Mouse (Mus musculus): ENCODE data around the gene Heg1.

Gene Heg1

DNA sequence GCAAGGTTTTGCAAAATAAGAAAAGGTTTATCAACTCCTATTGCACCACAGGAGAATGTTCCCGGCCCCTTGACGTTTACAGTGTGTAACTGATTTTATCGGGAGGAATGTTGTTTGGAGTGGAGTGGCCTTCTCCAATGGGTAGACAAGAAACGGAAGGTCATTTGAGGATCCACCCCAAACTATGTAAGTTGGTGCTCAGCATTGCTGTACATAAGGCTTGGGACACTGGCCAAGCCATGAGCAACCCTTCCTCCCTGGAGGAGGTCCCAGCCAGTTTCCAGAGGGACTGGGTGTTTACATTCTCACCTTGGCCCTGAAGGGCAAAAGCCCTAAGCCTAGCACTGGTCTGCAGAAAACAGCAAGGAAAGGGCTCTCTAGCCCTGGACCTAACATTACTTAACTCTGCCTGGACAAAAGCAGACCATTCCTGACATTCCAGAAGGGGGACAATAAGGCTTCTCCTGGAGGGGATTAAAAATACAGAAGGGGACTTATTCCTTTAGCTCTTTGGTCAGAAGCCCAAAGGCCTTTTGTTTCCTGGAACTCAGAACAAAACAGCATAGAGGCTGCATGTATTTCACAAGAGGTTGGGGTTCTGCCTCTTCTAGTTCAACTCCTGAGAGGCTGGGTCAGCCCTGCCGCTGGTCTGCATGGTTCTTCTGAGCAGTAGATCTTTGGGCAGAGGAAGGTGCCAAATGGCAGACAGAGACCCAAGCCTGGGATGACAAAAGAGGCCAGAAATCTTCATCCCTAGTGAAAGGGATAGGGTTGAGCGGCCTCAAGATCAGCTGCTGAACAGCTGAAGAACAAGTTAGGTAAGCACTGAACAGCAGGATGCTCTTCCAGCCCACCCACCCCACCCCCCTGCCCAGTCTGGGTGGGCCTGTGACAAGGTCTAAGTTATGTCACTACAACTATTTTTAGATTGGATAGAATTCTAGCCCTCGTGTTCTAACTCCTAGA, 7.5 kb upstream of the Heg1 start:
- DNase-seq (ENCODE audit: low read depth, low spot score): no peak

DNA sequence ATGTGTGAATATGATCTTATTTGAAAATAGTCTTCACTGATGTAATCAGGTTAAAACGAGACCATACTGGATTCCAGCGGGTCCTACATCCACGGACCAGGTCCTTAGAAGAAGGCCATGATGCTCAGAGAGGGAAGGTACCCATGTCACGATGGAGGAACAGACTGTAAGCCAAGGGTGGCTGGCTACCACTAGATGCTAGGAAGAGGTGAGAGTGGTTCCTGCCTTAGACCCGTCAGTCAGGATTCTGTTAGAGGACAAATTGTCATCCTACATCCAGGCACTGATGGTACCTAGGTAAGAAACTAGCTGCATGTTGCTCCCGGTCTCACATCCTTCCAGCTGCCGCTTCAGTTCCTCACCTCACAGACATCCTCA, 6.9 kb upstream of the Heg1 start:
- DNase-seq (ENCODE audit: low read depth, low spot score): no peak

GRCm38 (mm10) chr16:33677901-33678300, 6.3 kb upstream of the Heg1 start:
- DNase-seq (ENCODE audit: low read depth, low spot score): no peak

DNA sequence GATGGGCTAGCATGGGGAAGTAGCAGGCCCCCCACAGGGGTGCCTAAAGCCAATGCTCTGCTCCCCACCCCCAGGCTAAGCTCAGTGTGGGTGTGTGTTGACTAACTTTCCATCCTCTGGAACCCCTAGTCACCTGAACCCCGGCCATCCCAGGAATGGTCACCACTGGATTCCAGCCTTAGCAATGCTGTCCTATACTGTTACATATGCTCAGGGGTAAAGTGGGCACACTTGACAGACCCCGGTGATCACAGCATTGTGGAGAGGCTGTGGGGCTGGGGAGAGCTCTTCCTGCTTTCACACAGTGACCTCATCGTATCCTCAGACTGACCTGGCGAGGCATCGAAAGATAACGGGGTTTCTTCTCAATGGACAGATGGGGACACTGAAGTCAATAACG, 3.9 kb upstream of the Heg1 start:
- no peak for DNase-seq (ENCODE audit: low read depth, low spot score)

DNA sequence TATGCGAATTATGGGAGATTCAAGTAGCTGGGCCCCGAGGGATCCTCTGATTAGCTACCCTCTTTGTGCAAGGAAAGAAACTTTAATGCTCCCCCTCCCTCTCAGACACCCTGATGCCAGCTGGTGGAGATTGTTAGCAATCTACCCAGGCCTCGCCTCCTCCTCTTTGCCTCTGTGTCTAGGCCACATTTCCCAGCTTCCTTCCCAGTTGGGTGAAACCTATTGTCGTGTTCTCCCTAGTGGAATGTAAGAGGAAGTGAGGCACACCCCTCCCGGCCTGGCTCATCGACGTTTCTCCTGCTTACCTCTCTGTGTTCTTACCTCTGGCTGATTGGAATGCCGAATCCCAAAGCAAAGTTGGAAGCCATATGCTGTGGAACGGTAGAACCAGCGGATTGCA, 3.4 kb upstream of the Heg1 start:
- no peak for DNase-seq (ENCODE audit: low read depth, low spot score)

GRCm38 (mm10) chr16:33681661-33682060, 2.5 kb upstream of the Heg1 start:
- DNase-seq (ENCODE audit: low read depth, low spot score): no peak

DNA sequence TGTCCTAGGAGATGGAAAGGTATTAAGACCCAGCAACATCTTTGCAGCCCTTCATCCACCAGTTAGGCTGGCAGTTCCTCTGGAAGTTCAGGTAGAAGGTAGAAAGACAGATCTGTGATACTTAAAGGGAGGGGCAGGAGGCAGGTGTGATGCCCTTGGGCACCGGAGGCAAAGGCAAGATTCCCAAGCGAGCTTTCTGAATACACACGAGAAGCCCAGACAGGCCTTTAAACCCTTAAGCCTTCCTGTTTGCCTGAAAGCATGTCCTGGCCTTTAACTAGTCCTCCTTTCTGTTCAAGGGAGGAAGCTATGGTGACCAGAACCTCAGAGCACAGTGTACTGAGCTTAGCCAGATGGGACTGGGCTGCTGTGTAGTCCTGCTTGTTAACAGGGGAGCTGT, 1.5 kb upstream of the Heg1 start:
- DNase-seq (ENCODE audit: low read depth, low spot score): no peak

DNA sequence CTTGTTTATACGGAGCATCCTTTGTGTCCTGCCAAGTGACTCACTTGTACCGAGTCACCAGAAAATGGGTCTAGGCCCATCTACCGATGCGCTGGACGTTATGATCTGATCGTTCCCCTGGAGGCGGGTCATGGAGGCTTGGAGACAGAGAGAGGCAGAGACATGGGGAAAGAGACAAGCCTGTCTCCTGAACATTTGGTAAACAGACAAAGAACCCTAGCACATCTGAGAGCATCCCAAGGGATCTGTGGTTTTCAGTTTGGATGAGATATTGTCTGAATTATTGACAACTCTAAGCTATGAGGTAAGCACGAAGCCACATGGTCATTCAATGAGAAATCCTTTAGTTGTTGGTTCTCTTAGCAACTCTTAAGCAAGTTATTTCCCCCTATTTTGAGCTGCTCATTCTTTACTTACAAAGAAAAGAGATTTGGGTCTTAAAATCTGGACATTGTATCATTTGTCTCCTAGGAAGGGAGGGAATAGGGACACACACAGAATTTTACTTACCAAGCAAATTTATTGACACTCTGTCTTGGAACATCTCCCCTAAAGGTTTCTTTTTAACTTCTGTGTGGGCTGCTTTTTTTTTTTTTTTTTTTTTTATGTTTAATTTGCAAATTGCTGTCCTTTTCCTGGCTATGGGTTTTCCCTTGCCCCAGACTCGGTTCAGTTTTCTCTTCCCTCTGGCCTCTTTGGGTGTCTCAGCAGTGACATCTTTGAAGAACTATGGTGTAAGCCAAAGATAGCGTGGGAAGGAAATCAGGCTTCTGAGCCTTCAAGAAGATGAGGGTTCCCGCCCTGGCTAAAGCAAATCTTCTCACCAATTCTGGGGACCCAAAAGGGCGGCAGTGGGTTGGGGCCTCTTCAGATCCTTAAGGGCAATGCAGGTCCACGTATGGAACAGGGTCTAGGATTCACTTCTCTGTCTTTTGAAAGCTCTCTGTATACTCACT, 686 bp upstream of the Heg1 start:
- no peak for DNase-seq (ENCODE audit: low read depth, low spot score)

- no peak for DNase-seq (ENCODE audit: low read depth, low spot score)
Observed at GRCm38 (mm10) chr16:33684703-33685701, 832 bp downstream of the Heg1 start.

GRCm38 (mm10) chr16:33686056-33686455, 1.9 kb downstream of the Heg1 start:
- DNase-seq (ENCODE audit: low read depth, low spot score): no peak

GRCm38 (mm10) chr16:33687724-33688123, 3.6 kb downstream of the Heg1 start:
- DNase-seq (ENCODE audit: low read depth, low spot score): no peak

DNA sequence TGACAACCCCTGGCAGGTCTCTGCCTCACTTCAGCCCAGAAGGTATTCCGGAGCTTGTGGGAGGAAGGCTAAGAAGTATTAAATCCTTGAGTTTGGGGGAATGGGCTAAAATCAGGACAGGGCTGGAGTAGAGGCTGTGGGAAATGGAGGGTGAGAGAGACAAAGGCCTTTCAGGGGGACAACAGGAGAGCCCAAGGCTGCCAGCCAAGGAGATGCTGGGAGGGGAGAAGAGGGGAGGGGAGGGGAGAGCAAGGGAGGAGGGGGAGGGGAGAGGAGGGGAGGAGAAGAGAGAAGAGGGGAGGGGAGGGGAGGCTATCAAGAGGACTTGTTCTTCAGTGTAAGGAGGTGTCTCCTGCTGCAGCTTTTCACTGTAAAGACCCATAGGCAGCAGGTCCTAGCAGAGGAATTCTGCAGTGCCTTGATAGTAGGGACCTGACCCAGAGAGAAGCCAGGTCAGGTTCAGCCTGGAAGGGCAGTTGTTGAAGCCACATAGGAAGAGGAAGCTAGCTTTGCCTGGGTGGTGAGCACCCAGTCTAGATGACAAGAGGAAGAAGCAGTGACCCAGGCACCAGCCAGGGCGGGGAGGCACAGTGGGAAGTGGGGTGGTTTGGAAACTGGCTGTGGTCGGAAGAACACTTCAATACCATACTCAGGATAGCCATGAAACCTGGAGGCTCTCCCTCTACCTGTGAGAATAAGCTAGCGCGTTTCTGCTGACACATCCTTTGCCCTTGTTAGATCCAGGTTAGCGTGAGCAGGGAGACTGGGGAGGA, 7.0 kb downstream of the Heg1 start:
- DNase-seq (ENCODE audit: low read depth, low spot score): no peak

- no peak for DNase-seq (ENCODE audit: low read depth, low spot score)
Observed at GRCm38 (mm10) chr16:33693553-33693952, 9.4 kb downstream of the Heg1 start.

- DNase-seq (ENCODE audit: low read depth, low spot score): no peak
Observed at GRCm38 (mm10) chr16:33696811-33697575, 12.8 kb downstream of the Heg1 start.

GRCm38 (mm10) chr16:33697576-33698276, 13.6 kb downstream of the Heg1 start:
- no peak for DNase-seq (ENCODE audit: low read depth, low spot score)

GRCm38 (mm10) chr16:33698277-33698790, 14.2 kb downstream of the Heg1 start:
- no peak for DNase-seq (ENCODE audit: low read depth, low spot score)

GRCm38 (mm10) chr16:33700584-33700983, 16.4 kb downstream of the Heg1 start:
- DNase-seq (ENCODE audit: low read depth, low spot score): no peak

- DNase-seq (ENCODE audit: low read depth, low spot score): no peak
Observed at GRCm38 (mm10) chr16:33701872-33702271, 17.7 kb downstream of the Heg1 start.

- no peak for DNase-seq (ENCODE audit: low read depth, low spot score)
Observed at GRCm38 (mm10) chr16:33704289-33704688, 20.1 kb downstream of the Heg1 start.
